Mouse (Mus musculus) intestine, embryonic 14.5 days (tissue): ENCODE results near the gene Srd5a1. TPM values are rescaled to one million over a fixed set of nuclear protein-coding genes. Genes with fewer than 3 reads are reported as not detected.

Source experiments
- ATAC-seq: fragments of 200-750 bp; cut with Nextera tagmentation; replicated peaks from 2 replicates; pipeline ENCODE4 v1.8.0; 2017; ENCODE audit warnings: low read depth, moderate number of reproducible peaks, moderate TSS enrichment, moderate library complexity; ENCODE audit not compliant: low FRiP score, low TSS enrichment
- DNase-seq: peaks from one replicate; pipeline ENCODE4 v3.0.0-alpha.2; 2018; ENCODE audit warnings: low spot score
- H3K27ac ChIP-seq: fragments of 300-500 bp; sonication (generic); 2 replicates; pipeline ENCODE4 v1.5.1; 2014; ENCODE audit warnings: low read depth, mild to moderate bottlenecking, control low read depth
- H3K27me3 ChIP-seq: fragments of 300-500 bp; sonication (generic); replicated peaks from 2 replicates; pipeline ENCODE4 v1.6.1; 2014; ENCODE audit warnings: low read length, control low read depth; ENCODE audit not compliant: control insufficient read depth, insufficient read depth
- H3K36me3 ChIP-seq: fragments of 300-500 bp; sonication (generic); 2 replicates; pipeline ENCODE4 v1.6.1; 2014; ENCODE audit warnings: low read length, control low read depth; ENCODE audit not compliant: control insufficient read depth, insufficient read depth
- H3K4me1 ChIP-seq: fragments of 300-500 bp; sonication (generic); replicated peaks from 2 replicates; pipeline ENCODE4 v1.6.1; 2014; ENCODE audit warnings: low read length, control low read depth, mixed read lengths; ENCODE audit not compliant: control insufficient read depth, insufficient read depth
- H3K4me2 ChIP-seq: fragments of 300-500 bp; sonication (generic); 2 replicates; pipeline ENCODE4 v1.6.1; 2014; ENCODE audit warnings: low read length
- H3K4me3 ChIP-seq: fragments of 300-500 bp; sonication (generic); 2 replicates; pipeline ENCODE4 v1.5.1; 2014; ENCODE audit warnings: low read depth, low read length, control low read depth, mixed read lengths
- H3K9ac ChIP-seq: fragments of 300-500 bp; sonication (generic); 2 replicates; pipeline ENCODE4 v1.6.1; 2014; ENCODE audit warnings: mild to moderate bottlenecking, low read length
- H3K9me3 ChIP-seq: fragments of 300-500 bp; sonication (generic); 2 replicates; pipeline ENCODE4 v1.6.1; 2016; ENCODE audit warnings: low read length, control low read depth; ENCODE audit not compliant: control insufficient read depth
- WGBS: fragments of 180-500 bp; shearing (Covaris S2); extraction: QIAGEN DNeasy Blood & Tissue Kit; methylation state at CpG from one replicate; pipeline ENCODE4 v1.1.7; 2014; 5-methylcytosine and 5-hydroxymethylcytosine counted together
- polyA plus RNA-seq: library from polyadenylated mRNA; unstranded; fragments of >200 nt; fragmentation: Nextera tagmentation; extraction: Ambion mirVana; gene quantifications from 2 replicates; pipeline ENCODE4 v1.2.1, GENCODE M21; 2014

The Srd5a1 gene
- polyA plus RNA-seq, 1 experiment from 2014 or later: 25.2 TPM

GRCm38 (mm10) chr13:69537366-69537765 is 73.9 kb downstream of the Srd5a1 start:
- Histone ChIP-seq H3K27me3 (no peaks in the 10 kb centered on the region), H3K36me3 (no peaks in the 10 kb centered on the region), H3K27ac (no peak overlapping the region), H3K4me2 (no peak overlapping the region), H3K4me3 (no peak overlapping the region), H3K9me3 (no peaks in the 10 kb centered on the region), H3K4me1 (peaks cover 23% of the 10 kb centered on the region), H3K9ac (no peak overlapping the region)
- 80% methylated on average over 7 of the region's 7 CpGs for WGBS
- DNase-seq: no peak
- ATAC-seq: no peak

GRCm38 (mm10) chr13:69536021-69536420 is 75.2 kb downstream of the Srd5a1 start:
- no peak for DNase-seq
- Histone ChIP-seq H3K9ac (0 out of 2 replicates have a peak overlapping the region, but pooled peaks have one; percentile 88), H3K4me1 (peaks cover 31% of the 10 kb centered on the region), H3K9me3 (no peaks in the 10 kb centered on the region), H3K36me3 (no peaks in the 10 kb centered on the region), H3K4me3 (no peak overlapping the region), H3K4me2 (peak overlapping the region; percentile 80), H3K27ac (no peak overlapping the region), H3K27me3 (no peaks in the 10 kb centered on the region)
- 75% methylated on average over 4 of the region's 4 CpGs for WGBS
- ATAC-seq: no peak

- peak overlapping the region; percentile 96 for H3K4me3 ChIP-seq
- peaks cover 36% of the 10 kb centered on the region for H3K4me1 ChIP-seq
- under 1% methylated on average over 70 of the region's 86 CpGs for WGBS
- H3K9me3 ChIP-seq: no peaks in the 10 kb centered on the region
- H3K9ac ChIP-seq: peak overlapping the region; percentile 88
- DNase-seq (peak; percentile 93), ATAC-seq (peak; percentile 94)
- peak overlapping the region; percentile 80 for H3K4me2 ChIP-seq
- H3K36me3 ChIP-seq: peaks cover 7% of the 10 kb centered on the region; the same call in 1 of the 2 replicates
- peak overlapping the region; percentile 94 for H3K27ac ChIP-seq
- H3K27me3 ChIP-seq: no peaks in the 10 kb centered on the region
Measured at GRCm38 (mm10) chr13:69534654-69535551, 76.3 kb downstream of the Srd5a1 start.

- DNase-seq: no peak
- H3K9me3 ChIP-seq: no peaks in the 10 kb centered on the region
- peak within 1 kb of the TSS; percentile 85 for H3K4me2 ChIP-seq
- H3K27me3 ChIP-seq: no peaks in the 10 kb centered on the region
- peaks cover 36% of the 10 kb centered on the region for H3K4me1 ChIP-seq
- peak within 1 kb of the TSS; percentile 88 for H3K9ac ChIP-seq
- H3K36me3 ChIP-seq: peaks cover 8% of the 10 kb centered on the region; the same call in 1 of the 2 replicates
- peak within 1 kb of the TSS; percentile 94 for H3K27ac ChIP-seq
- 0% methylated on average over 21 of the region's 57 CpGs for WGBS
- peak within 1 kb of the TSS; percentile 96 for H3K4me3 ChIP-seq
- ATAC-seq: peak; percentile 88
Measured at GRCm38 (mm10) chr13:69534334-69534653, 76.9 kb downstream of the Srd5a1 start, which contains the start of gene Tent4a. Gene Tent4a (minus strand): TSS chr13:69534617.

- under 1% methylated on average over 101 of the region's 155 CpGs for WGBS
- H3K4me2 ChIP-seq: peak within 1 kb of the TSS; percentile 85
- H3K27me3 ChIP-seq: no peaks in the 10 kb centered on the region
- DNase-seq (peak; percentile 77), ATAC-seq (peak; percentile 30)
- H3K4me3 ChIP-seq: peak within 1 kb of the TSS; percentile 96
- peak within 1 kb of the TSS; percentile 94 for H3K27ac ChIP-seq
- H3K4me1 ChIP-seq: peaks cover 36% of the 10 kb centered on the region
- peaks cover 9% of the 10 kb centered on the region; the same call in 1 of the 2 replicates for H3K36me3 ChIP-seq
- H3K9ac ChIP-seq: peak within 1 kb of the TSS; percentile 88
- no peaks in the 10 kb centered on the region for H3K9me3 ChIP-seq
Measured at GRCm38 (mm10) chr13:69533405-69534333, 77.6 kb downstream of the Srd5a1 start, which contains the start of gene Nsun2. Gene Nsun2 (plus strand): TSS chr13:69533746.

GRCm38 (mm10) chr13:69532893-69533404 is 78.3 kb downstream of the Srd5a1 start:
- H3K9ac ChIP-seq: peak overlapping the region; percentile 88
- H3K27me3 ChIP-seq: no peaks in the 10 kb centered on the region
- peak overlapping the region; percentile 94 for H3K27ac ChIP-seq
- DNase-seq (no peak), ATAC-seq (no peak)
- peaks cover 36% of the 10 kb centered on the region for H3K4me1 ChIP-seq
- H3K4me2 ChIP-seq: peak overlapping the region; percentile 85
- H3K9me3 ChIP-seq: no peaks in the 10 kb centered on the region
- WGBS: 4% methylated on average over 9 of the region's 9 CpGs
- peak overlapping the region; percentile 96 for H3K4me3 ChIP-seq
- H3K36me3 ChIP-seq: peaks cover 12% of the 10 kb centered on the region; the same call in 1 of the 2 replicates

- peaks cover 36% of the 10 kb centered on the region for H3K4me1 ChIP-seq
Measured at GRCm38 (mm10) chr13:69532101-69532892, 78.9 kb downstream of the Srd5a1 start.

More at GRCm38 (mm10) chr13:69532101-69532892, 78.9 kb downstream of the Srd5a1 start:
- peak overlapping the region; percentile 85 for H3K4me2 ChIP-seq
- H3K4me3 ChIP-seq: peak overlapping the region; percentile 96
- peak overlapping the region; percentile 88 for H3K9ac ChIP-seq
- H3K36me3 ChIP-seq: peaks cover 12% of the 10 kb centered on the region; the same call in 1 of the 2 replicates
- H3K27me3 ChIP-seq: no peaks in the 10 kb centered on the region
- ATAC-seq (no peak), DNase-seq (no peak)
- WGBS: 17% methylated on average over 14 of the region's 14 CpGs
- H3K27ac ChIP-seq: no peak overlapping the region
- H3K9me3 ChIP-seq: no peaks in the 10 kb centered on the region
